Mouse (Mus musculus) macrophage (primary cell): ENCODE data around the gene Gps2. TPM values are rescaled to one million over a fixed set of nuclear protein-coding genes. Genes with fewer than 3 reads are reported as not detected.
"Not testable (repeated sequence)": the region's sequence is repeated elsewhere in the genome, so short reads cannot be mapped to it uniquely, and the experiment has no call there.

ENCODE experiments used
- H3K27ac ChIP-seq: fragments of 350-480 bp; formaldehyde crosslinking; 2 replicates; pipeline ENCODE4 v1.9.0; 2021
- H3K36me3 ChIP-seq: fragments of 350-480 bp; formaldehyde crosslinking; 2 replicates; pipeline ENCODE4 v1.9.0; 2021; ENCODE audit errors: inconsistent target
- H3K4me3 ChIP-seq: fragments of 350-480 bp; formaldehyde crosslinking; 2 replicates; pipeline ENCODE4 v1.9.0; 2021; ENCODE audit errors: inconsistent target
- H3K79me2 ChIP-seq: fragments of 350-480 bp; formaldehyde crosslinking; 2 replicates; pipeline ENCODE4 v1.9.0; 2021; ENCODE audit errors: inconsistent target
- WGBS: methylation state at CpG from one replicate; pipeline ENCODE4 v1.1.7; 2026; ENCODE audit warnings: inconsistent platforms; ENCODE audit not compliant: missing documents; 5-methylcytosine and 5-hydroxymethylcytosine counted together
- polyA plus RNA-seq: library from polyadenylated mRNA; stranded (reverse); fragments of 250-400 nt; gene quantifications from 3 replicates; pipeline ENCODE4 v1.2.4, GENCODE M21; 2018; ENCODE audit warnings: inconsistent platforms

The Gps2 gene
- polyA plus RNA-seq, 1 experiment from 2014 or later, result 74.1 TPM

DNA sequence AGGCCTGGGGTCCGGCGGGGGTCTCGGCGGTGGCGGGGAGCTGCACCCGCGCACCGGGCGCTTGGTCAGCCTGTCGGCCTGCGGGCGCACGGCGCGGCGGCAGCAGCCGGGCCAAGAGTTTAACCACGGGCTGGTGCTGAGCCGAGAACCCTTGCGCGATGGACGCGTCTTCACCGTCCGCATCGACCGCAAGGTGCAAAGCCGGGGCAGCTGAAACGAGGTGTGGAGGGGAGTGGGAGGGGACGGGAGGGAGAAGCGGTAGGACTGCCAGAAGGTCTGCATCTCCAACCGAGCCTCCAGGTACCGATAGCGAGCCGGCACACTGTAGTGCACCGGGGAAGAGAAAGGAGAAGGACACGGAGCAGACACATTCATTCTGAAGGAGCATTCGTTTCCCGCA lies 11.7 kb upstream of the Gps2 start:
- H3K79me2 ChIP-seq, result no peaks in the 10 kb centered on the region; the same call in 1 of the 2 replicates
- peaks cover 34% of the 10 kb centered on the region for H3K36me3 ChIP-seq
- H3K27ac ChIP-seq, result no peak overlapping the region
- H3K4me3 ChIP-seq, result peak overlapping the region; percentile 57
- 2% methylated on average over 38 of the region's 39 CpGs for WGBS

DNA sequence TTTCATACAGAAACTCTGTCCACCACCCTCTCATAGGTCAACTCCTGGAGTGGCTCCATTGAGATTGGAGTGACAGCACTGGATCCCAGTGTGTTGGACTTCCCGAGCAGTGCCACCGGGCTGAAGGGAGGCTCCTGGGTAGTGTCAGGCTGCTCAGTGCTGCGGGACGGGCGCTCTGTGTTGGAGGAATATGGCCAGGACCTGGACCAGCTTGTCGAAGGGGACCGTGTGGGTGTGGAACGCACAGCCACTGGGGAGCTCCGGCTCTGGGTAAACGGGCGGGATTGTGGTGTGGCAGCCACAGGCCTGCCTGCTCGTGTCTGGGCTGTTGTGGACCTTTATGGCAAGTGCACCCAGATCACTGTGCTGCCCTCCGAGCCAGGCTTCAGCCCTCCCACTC lies 10.7 kb upstream of the Gps2 start:
- Histone ChIP-seq H3K4me3 (peak overlapping the region; percentile 57; the same call in 1 of the 2 replicates), H3K27ac (no peak overlapping the region), H3K79me2 (no peaks in the 10 kb centered on the region; the same call in 1 of the 2 replicates), H3K36me3 (peaks cover 44% of the 10 kb centered on the region)
- 98% methylated on average over 9 of the region's 13 CpGs for WGBS

DNA sequence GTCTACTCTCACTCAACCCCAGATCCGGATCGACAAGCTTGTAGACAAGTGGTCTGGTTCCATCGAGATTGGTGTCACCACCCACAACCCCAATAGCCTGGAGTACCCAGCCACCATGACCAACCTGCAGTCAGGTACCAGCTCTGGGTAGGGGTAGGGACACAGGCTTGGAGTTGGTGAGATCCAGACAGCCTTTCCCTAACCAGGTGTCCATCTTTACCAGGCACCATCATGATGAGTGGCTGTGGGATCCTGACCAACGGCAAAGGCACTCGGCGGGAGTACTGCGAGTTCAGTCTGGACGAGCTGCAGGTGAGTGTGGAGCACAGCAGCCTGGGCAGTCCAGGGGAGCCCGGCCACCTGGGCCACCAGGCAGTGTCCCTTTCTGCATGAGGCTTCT lies 9.4 kb upstream of the Gps2 start:
- Histone ChIP-seq H3K27ac (no peak overlapping the region), H3K36me3 (peaks cover 57% of the 10 kb centered on the region), H3K79me2 (no peaks in the 10 kb centered on the region; the same call in 1 of the 2 replicates), H3K4me3 (no peak overlapping the region)
- 92% methylated on average over 9 of the region's 9 CpGs for WGBS

DNA sequence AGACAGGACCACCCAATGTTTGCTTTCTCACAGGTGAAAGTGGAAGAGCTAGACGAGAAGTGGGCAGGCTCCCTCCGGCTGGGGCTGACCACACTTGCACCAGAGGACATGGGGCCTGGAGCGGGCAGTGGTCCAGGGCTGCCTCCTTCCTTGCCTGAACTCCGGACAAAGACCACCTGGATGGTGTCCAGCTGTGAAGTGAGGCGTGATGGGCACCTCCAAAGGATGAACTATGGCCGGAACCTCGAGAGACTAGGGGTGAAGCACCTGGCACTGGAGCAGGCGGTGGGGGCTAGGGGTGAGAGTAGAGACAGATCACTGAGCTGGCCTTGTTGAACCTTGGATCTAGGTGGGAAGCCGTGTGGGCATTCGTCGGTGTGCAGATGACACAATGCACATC lies 5.0 kb upstream of the Gps2 start:
- no peaks in the 10 kb centered on the region for H3K79me2 ChIP-seq
- H3K27ac ChIP-seq, result no peak overlapping the region
- H3K4me3 ChIP-seq, result no peak overlapping the region
- H3K36me3 ChIP-seq, result peaks cover 87% of the 10 kb centered on the region
- 94% methylated on average over 11 of the region's 11 CpGs for WGBS

DNA sequence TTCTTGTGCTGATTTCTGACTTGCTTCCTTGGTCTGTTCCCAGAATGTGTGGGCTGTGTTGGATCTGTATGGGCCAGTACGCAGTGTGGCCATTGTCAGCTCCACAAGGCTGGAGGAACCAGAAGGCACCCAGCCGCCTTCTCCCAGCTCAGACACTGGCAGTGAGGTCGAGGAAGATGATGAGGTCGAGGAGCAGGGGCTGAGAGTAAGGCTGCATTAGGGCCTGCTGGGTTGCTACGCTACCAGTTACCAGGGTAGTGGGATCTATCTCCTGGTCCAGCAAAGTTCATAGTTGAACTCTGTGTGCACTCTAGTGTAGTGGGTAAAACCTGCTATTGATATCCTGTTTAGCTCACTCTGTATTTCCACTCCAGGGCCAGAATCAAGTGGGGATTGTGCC lies 4.5 kb upstream of the Gps2 start:
- Histone ChIP-seq H3K27ac (no peak overlapping the region), H3K4me3 (no peak overlapping the region), H3K79me2 (peaks cover under 1% of the 10 kb centered on the region; the same call in 1 of the 2 replicates), H3K36me3 (peaks cover 82% of the 10 kb centered on the region)
- WGBS, result 97% methylated on average over 5 of the region's 5 CpGs

DNA sequence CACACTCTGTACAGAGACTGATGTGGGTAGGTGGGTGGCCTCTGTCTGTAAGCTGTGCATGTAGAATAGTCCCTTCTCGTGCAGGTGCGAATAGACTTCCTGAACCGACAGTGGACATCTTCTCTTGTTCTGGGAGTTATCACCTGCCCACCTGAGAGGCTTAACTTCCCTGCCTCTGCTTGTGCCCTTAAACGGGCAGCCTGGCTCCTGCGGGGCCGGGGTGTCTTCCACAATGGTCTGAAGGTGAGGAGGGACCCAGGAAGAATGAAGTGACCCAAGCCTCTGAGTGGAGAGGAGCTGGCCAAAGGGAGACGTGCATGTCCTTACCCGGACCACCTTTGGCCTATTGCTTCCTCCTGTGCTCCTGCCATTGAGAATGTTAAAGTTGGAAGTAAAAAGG lies 3.5 kb upstream of the Gps2 start:
- no peak overlapping the region for H3K4me3 ChIP-seq
- WGBS, result 89% methylated on average over 8 of the region's 8 CpGs
- peaks cover 10% of the 10 kb centered on the region for H3K79me2 ChIP-seq
- H3K36me3 ChIP-seq, result peaks cover 72% of the 10 kb centered on the region
- no peak overlapping the region for H3K27ac ChIP-seq

DNA sequence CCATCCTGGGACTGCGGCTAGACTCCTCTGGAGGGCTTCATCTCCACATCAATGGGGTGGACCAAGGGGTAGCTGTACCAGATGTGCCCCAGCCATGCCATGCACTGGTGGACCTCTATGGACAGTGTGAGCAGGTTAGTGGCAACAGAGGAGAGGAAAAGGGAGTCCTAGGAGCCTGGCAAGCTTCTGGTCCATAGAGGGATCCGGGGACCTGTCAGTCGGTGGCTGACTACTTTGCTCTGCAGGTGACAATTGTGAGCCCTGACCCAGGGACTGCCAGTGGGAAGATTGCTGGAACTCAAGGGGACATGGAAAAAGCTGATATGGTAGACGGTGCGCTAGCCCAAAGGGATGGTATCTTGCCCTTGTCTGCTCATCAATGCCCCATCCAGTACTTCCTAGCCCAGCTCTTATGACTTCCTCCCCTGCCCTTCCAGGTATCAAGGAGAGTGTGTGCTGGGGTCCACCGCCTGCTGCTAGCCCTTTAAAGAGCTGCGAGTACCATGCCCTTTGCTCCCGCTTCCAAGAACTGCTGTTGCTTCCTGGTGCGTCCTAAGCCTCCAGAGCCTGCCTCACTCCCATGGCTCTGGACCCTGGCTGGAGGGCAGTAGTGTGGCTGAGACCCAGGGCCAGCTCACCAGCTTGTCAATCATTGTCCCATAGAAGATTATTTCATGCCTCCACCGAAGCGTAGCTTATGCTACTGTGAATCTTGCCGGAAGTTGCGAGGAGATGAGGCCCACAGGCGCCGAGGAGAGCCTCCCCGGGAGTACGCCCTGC lies 2.7 kb upstream of the Gps2 start:
- 94% methylated on average over 17 of the region's 17 CpGs for WGBS
- Histone ChIP-seq H3K4me3 (no peak overlapping the region), H3K27ac (no peak overlapping the region), H3K36me3 (peaks cover 70% of the 10 kb centered on the region), H3K79me2 (peaks cover 18% of the 10 kb centered on the region)

DNA sequence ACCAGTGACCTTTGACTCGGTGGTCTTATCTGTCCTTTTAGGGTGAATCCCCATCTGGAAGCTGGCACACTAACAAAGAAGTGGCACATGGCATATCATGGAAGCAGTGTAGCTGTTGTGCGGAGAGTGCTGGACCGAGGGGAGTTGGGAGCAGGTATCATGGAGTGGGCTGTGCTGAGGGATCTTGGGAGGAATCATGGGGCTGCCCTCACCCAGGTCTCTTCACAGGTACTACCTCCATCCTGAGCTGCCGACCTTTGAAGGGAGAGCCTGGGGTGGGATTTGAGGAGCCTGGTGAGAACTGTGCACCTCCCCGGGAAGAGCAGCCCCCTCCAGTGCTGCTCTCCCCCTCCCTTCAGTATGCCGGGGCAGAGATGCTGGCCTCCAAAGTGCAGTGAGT lies 2.0 kb upstream of the Gps2 start:
- Histone ChIP-seq H3K36me3 (peaks cover 70% of the 10 kb centered on the region), H3K79me2 (peaks cover 26% of the 10 kb centered on the region), H3K4me3 (no peak overlapping the region), H3K27ac (no peak overlapping the region)
- 96% methylated on average over 6 of the region's 6 CpGs for WGBS

DNA sequence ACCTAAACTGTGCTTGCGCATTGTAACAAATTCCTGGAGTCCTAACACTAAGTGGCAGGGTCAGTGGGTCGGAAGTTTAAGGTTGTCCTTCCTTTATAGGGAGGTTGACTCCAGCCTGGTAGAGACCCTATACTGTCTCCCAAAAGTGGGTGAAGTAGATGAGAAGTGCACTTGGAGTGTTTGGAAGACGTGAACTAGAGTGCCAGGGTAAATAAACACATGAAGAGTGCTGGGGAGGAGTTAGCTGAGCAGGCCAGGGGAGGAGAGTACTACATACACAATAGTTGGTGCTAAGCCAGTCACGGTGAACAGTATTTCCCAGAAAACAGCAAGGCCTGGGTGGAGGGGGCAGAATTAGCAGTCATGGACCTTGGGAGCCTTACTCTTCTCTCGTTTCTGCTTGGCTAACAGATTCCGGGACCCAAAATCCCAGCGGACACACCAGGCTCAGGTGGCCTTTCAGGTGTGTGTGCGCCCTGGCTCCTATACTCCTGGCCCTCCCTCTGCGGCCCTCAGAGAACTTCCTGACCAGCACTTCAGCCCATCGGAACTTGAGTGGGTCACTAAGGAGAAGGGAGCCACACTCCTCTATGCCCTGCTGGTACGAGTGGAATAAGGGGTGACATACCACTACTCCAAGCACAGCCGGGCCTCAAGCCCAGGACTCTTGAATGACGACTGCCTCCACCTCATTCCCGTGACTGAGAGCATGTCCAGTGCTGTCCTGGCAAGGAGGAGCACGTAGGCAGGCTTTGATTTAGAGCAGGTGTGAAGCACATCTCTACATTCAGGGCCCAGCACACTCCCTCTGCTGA lies 765 bp upstream of the Gps2 start:
- Histone ChIP-seq H3K27ac (peak overlapping the region; percentile 45), H3K36me3 (peaks cover 68% of the 10 kb centered on the region), H3K79me2 (peaks cover 38% of the 10 kb centered on the region), H3K4me3 (peak overlapping the region; percentile 54)
- WGBS, result 85% methylated on average over 15 of the region's 15 CpGs

DNA sequence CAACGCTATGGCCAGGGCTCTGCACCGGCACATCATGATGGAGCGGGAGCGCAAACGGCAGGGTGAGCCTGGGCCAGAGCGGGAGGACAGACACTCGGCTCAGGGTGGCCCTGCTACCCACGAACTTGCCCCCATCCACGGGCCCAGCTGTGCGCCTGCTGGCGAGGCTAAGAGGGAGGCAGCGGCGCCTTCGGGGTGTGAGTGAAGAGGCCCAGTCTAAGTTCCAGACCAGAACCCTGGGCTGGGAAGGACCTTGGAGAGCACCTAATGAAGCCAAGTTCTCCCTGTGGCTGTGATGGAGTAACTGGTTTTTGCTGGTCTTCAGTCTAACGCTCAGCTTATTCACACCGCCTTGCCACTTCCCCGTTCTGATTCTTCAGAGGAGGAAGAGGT lies 680 bp downstream of the Gps2 start:
- H3K79me2 ChIP-seq, result peaks cover 52% of the 10 kb centered on the region
- H3K27ac ChIP-seq, result peak overlapping the region; percentile 17; the same call in 1 of the 2 replicates
- peaks cover 63% of the 10 kb centered on the region for H3K36me3 ChIP-seq
- 4% methylated on average over 17 of the region's 17 CpGs for WGBS
- H3K4me3 ChIP-seq, result peak overlapping the region; percentile 51

DNA sequence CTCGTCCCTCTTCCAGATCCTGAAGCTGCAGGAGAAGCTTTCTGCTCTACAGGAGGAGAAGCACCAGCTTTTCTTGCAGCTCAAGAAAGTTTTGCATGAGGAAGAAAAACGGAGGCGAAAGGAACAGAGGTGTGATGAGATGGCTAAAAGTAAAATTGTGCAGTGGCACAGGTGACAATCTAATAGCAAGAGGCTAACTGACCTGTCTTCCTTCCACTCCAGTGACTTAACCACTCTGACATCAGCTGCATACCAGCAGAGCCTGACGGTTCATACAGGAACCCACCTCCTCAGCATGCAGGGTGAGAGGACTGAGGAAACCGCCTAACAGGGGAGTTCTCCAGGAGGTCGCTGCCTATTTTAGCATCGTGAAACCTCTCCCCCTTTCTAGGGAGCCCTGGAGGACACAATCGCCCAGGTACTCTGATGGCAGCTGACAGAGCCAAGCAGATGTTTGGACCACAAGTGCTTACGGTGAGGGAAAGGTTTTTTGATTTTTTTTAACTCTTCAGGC lies 1.3 kb downstream of the Gps2 start:
- Histone ChIP-seq H3K36me3 (peaks cover 57% of the 10 kb centered on the region), H3K79me2 (peaks cover 57% of the 10 kb centered on the region), H3K27ac (no peak overlapping the region), H3K4me3 (peak overlapping the region; percentile 51)
- 64% methylated on average over 9 of the region's 9 CpGs for WGBS

DNA sequence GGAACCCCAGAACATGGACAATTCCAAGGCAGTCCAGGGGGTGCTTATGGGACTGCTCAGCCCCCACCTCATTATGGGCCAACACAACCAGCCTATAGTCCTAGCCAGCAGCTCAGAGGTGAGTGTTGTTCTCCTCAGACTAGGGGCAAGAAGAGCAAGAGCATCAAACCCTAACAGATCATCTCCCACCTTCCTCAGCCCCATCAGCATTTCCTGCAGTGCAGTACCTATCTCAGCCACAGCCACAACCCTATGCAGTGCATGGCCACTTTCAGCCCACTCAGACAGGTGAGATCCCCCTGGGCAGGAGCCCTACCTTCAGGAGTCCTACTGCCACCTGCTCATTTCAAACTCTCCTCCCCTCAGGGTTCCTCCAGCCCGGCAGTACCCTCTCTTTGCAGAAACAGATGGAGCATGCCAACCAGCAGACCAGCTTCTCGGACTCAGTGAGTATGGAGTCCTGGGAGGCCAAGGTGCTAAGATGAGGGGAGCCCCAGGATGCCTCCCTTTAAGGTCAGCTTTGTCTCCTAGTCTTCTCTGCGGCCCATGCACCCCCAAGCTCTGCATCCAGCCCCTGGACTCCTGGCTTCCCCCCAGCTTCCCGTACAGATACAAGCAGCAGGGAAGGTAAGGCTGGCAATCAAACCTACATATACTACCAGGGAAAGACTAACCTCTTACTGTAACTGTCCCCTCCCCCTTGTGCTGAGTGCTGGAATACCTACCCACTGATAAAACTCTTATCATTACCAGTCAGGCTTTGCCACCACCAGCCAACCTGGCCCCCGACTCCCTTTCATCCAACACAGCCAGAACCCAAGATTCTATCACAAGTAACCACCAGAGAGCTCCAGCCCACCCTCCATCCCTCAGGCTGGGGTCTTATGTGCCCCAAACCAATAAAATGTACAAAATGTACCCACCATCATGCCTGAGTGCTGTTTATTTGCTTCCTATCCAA lies 2.3 kb downstream of the Gps2 start:
- Histone ChIP-seq H3K4me3 (no peak overlapping the region), H3K27ac (no peak overlapping the region), H3K79me2 (peaks cover 61% of the 10 kb centered on the region), H3K36me3 (peaks cover 48% of the 10 kb centered on the region)
- WGBS, result 78% methylated on average over 5 of the region's 5 CpGs

DNA sequence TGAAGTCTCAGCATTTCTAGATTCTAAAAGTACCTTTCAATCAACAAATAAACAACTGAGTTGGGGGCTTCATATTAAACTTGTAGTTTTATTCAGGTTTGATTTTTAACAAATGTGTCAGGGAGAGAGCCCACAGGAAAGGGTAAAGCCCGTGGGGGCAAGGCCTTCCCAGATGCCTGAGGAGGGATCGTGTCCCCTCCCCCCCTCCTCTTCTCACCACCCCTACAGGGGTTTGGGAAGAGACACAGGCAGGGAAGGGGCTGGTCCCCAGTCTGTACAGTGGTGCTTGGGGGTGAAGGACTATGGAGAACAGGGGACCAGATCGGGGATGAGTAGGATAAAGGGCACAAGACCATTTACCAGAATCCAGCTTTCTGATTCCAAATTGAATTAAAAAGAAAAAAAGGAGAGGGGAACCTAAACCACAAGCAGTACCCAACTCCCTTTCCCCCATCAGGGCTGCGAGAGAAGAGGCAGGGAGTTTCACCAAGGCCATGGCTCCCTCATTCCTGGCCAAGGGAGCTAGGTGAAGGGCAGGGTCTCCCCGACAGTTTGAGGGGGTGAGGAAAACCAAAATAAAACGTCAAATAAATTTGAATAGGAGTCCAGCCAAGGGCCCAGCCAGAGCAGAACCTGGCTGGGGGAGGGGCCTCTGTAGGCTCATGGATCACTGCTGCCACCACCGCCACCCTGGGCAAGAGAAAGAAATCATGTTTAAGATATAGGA lies 3.1 kb downstream of the Gps2 start:
- Histone ChIP-seq H3K36me3 (peaks cover 40% of the 10 kb centered on the region), H3K79me2 (peaks cover 61% of the 10 kb centered on the region)
- not testable (repeated sequence) for H3K4me3 ChIP-seq, H3K27ac ChIP-seq
- WGBS, result 72% methylated on average over 3 of the region's 7 CpGs
